Mouse (Mus musculus) heart, adult 2 months (tissue): ENCODE data around the gene Hcn2.

Source experiments
- CTCF ChIP-seq: fragments of 200-600 bp; IDR thresholded peaks from 2 replicates; pipeline ENCODE4 v1.8.1; 2022; ENCODE audit warnings: antibody characterized with exemption, mild to moderate bottlenecking, moderate library complexity
- EP300 ChIP-seq: fragments of 200-500 bp; IDR thresholded peaks from 2 replicates; pipeline ENCODE4 v1.6.1; 2011; ENCODE audit warnings: low read depth, low read length, control low read depth; ENCODE audit not compliant: insufficient read depth
- POLR2A ChIP-seq: fragments of 200-500 bp; IDR thresholded peaks from 2 replicates; pipeline ENCODE4 v1.6.1; 2011; ENCODE audit warnings: mild to moderate bottlenecking, low read depth, low read length, control low read depth; ENCODE audit not compliant: insufficient read depth

- no peak for TF ChIP-seq POLR2A
- TF ChIP-seq CTCF, result no peak
- TF ChIP-seq EP300, result no peak
These were observed 29.0 kb downstream of the Hcn2 start for GRCm38 (mm10) chr10:79745411-79745810.
